Mouse (Mus musculus) kidney, embryonic 14.5 days (tissue): ENCODE results near the gene Acp4. TPM values are rescaled to one million over a fixed set of nuclear protein-coding genes. Genes with fewer than 3 reads are reported as not detected.
A peak's percentile ranks its signal among the peaks of the same experiment; 100 is the strongest.
"Not testable (repeated sequence)": the region's sequence is repeated elsewhere in the genome, so short reads cannot be mapped to it uniquely, and the experiment has no call there.

Source experiments
- ATAC-seq: fragments of 200-750 bp; cut with Nextera tagmentation; 2 replicates; pipeline ENCODE4 v1.8.0; 2017; ENCODE audit warnings: moderate number of reproducible peaks, mild to moderate bottlenecking, moderate TSS enrichment, moderate library complexity; ENCODE audit not compliant: low FRiP score, low TSS enrichment
- H3K27ac ChIP-seq: fragments of 300-500 bp; sonication (generic); 2 replicates; pipeline ENCODE4 v1.5.1; 2014; ENCODE audit warnings: low read depth, mild to moderate bottlenecking, low read length, moderate library complexity, mixed read lengths
- H3K27me3 ChIP-seq: fragments of 300-500 bp; sonication (generic); 2 replicates; pipeline ENCODE4 v1.6.1; 2014; ENCODE audit warnings: mild to moderate bottlenecking, low read length; ENCODE audit not compliant: control insufficient read depth, insufficient read depth
- H3K36me3 ChIP-seq: fragments of 300-500 bp; sonication (generic); 2 replicates; pipeline ENCODE4 v1.6.1; 2014; ENCODE audit warnings: low read length, mixed read lengths; ENCODE audit not compliant: control insufficient read depth, insufficient read depth
- H3K4me1 ChIP-seq: fragments of 300-500 bp; sonication (generic); 2 replicates; pipeline ENCODE4 v1.6.1; 2014; ENCODE audit warnings: low read length, mixed read lengths; ENCODE audit not compliant: control insufficient read depth, insufficient read depth
- H3K4me2 ChIP-seq: fragments of 300-500 bp; sonication (generic); replicated peaks from 2 replicates; pipeline ENCODE4 v1.6.1; 2014; ENCODE audit warnings: low read depth, mild to moderate bottlenecking, low read length
- H3K4me3 ChIP-seq: fragments of 300-500 bp; sonication (generic); 2 replicates; pipeline ENCODE4 v1.5.1; 2014; ENCODE audit warnings: mild to moderate bottlenecking, low read length
- H3K9ac ChIP-seq: fragments of 300-500 bp; sonication (generic); 2 replicates; pipeline ENCODE4 v1.6.1; 2014; ENCODE audit warnings: low read depth, mild to moderate bottlenecking, low read length, moderate library complexity
- H3K9me3 ChIP-seq: fragments of 300-500 bp; sonication (generic); 2 replicates; pipeline ENCODE4 v1.6.1; 2016; ENCODE audit warnings: low read length; ENCODE audit not compliant: control insufficient read depth
- WGBS: fragments of 180-500 bp; shearing (Covaris S2); extraction: QIAGEN DNeasy Blood & Tissue Kit; methylation state at CpG from one replicate; pipeline ENCODE4 v1.1.7; 2014; 5-methylcytosine and 5-hydroxymethylcytosine counted together
- polyA plus RNA-seq: library from polyadenylated mRNA; unstranded; fragments of >200 nt; fragmentation: Nextera tagmentation; extraction: Ambion mirVana; gene quantifications from 2 replicates; pipeline ENCODE4 v1.2.1, GENCODE M21; 2014

Gene Acp4
- not detected in 2 replicates for polyA plus RNA-seq

- peaks cover 17% of the 10 kb centered on the region for H3K36me3 ChIP-seq
- no peak within 1 kb of the TSS for H3K4me3 ChIP-seq
- no peak within 1 kb of the TSS for H3K4me2 ChIP-seq
- no peak for ATAC-seq
- H3K9ac ChIP-seq = no peak within 1 kb of the TSS
- H3K27ac ChIP-seq = no peak within 1 kb of the TSS
- 0 out of 2 replicates have a peak, but pooled peaks cover 2% of the 10 kb centered on the region for H3K4me1 ChIP-seq
- no peaks in the 10 kb centered on the region; the same call in 1 of the 2 replicates for H3K27me3 ChIP-seq
- H3K9me3 ChIP-seq = no peaks in the 10 kb centered on the region
- WGBS = 81% methylated on average over 4 of the region's 4 CpGs
Observed at GRCm38 (mm10) chr7:44257278-44257677, at the start of gene Acp4. TSS of gene Acp4 (minus strand) at chr7:44257378.

- Histone ChIP-seq H3K27me3 (peaks cover 11% of the 10 kb centered on the region), H3K9ac (peak within 1 kb of the TSS; percentile 23; the same call in 1 of the 2 replicates), H3K27ac (peak within 1 kb of the TSS; percentile 17; the same call in 1 of the 2 replicates), H3K36me3 (no peaks in the 10 kb centered on the region), H3K9me3 (no peaks in the 10 kb centered on the region), H3K4me3 (peak within 1 kb of the TSS; percentile 46), H3K4me1 (peaks cover 34% of the 10 kb centered on the region), H3K4me2 (peak within 1 kb of the TSS; percentile 70)
- WGBS = 60% methylated on average over 6 of the region's 6 CpGs
- no peak for ATAC-seq
Observed at GRCm38 (mm10) chr7:44306516-44307240, 49.5 kb upstream of the Acp4 start, which contains the start of gene Clec11a. TSS of gene Clec11a (minus strand) at chr7:44306902.

DNA sequence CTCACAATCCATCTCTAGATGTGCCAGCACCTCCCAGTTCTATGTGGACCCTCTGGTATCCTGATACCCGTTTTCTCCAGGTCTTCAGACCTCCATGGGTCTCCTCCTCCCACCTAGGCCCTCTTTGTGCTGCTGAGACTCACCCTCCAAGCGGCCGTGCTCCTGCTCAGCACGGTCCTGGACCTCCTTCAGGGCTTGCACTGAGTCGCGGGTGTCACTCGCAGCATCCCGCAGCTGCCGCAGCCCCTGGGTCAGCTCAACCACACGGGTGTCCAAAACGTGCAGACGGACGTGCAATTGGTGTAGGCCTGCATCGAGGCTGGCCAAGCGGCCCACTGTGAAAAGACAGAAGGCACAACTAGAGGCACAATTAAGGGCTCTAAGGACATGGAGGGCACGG is 48.5 kb upstream of the Acp4 start:
- Histone ChIP-seq H3K4me1 (peaks cover 24% of the 10 kb centered on the region), H3K4me3 (peak overlapping the region; percentile 46), H3K27me3 (peaks cover 6% of the 10 kb centered on the region), H3K36me3 (no peaks in the 10 kb centered on the region), H3K9me3 (no peaks in the 10 kb centered on the region), H3K27ac (peak overlapping the region; percentile 7; the same call in 1 of the 2 replicates), H3K4me2 (peak overlapping the region; percentile 70), H3K9ac (peak overlapping the region; percentile 23; the same call in 1 of the 2 replicates)
- 12% methylated on average over 16 of the region's 16 CpGs for WGBS
- ATAC-seq = no peak

DNA sequence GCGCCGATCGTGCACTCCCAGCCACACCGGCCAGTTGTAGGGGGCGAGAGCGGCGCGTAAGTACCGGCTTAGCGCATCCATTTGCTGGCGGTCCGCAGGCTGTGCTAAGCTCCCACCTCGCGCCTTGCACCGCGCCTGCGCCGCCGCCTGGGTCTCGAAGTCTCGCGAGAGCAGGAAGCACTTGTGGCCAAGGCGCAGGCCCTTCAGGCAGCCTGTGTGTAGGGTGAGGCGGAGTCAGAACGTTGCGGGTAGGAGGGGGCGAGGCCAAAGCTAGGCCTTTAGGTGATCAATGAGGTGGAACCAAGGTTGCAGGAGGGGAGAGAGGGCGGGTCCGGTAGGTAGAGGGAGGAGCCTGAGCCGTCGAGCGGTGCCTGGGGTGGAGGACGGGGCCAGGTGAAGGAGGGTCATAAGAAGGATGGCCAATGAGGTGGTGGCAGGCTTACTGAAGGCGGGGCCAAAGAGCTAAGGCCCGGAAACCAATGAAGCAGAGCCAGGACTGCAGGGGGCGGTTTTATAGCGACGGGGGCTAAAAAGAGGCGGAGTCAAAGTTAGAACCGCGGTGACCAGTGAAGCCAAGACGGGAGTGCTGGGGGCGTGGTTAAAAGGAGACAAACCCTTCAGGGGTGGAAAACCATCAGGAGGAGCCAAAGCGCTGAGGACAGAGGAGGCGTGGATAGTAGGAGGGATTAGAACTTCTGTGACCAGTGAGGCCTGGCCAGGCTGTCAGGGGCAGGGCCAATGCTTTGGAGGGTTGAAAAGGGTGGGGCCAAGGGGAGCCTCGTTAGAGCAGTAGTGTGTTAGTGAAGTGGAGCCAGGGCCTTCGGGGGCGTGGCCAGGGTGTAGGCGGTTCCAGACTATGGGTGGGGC is 47.8 kb upstream of the Acp4 start:
- no peaks in the 10 kb centered on the region for H3K9me3 ChIP-seq
- peak; percentile 95 for ATAC-seq
- H3K9ac ChIP-seq = peak overlapping the region; percentile 78
- H3K4me1 ChIP-seq = peaks cover 19% of the 10 kb centered on the region
- peak overlapping the region; percentile 70 for H3K4me2 ChIP-seq
- H3K36me3 ChIP-seq = no peaks in the 10 kb centered on the region
- under 1% methylated on average over 49 of the region's 49 CpGs for WGBS
- H3K4me3 ChIP-seq = peak overlapping the region; percentile 46
- 0 out of 2 replicates have a peak, but pooled peaks cover under 1% of the 10 kb centered on the region for H3K27me3 ChIP-seq
- peak overlapping the region; percentile 73 for H3K27ac ChIP-seq

GRCm38 (mm10) chr7:44304463-44304774 is 47.2 kb upstream of the Acp4 start:
- ATAC-seq = peak; percentile 7; the same call in 1 of the 2 replicates
- WGBS = 0% methylated on average over 25 of the region's 25 CpGs

DNA sequence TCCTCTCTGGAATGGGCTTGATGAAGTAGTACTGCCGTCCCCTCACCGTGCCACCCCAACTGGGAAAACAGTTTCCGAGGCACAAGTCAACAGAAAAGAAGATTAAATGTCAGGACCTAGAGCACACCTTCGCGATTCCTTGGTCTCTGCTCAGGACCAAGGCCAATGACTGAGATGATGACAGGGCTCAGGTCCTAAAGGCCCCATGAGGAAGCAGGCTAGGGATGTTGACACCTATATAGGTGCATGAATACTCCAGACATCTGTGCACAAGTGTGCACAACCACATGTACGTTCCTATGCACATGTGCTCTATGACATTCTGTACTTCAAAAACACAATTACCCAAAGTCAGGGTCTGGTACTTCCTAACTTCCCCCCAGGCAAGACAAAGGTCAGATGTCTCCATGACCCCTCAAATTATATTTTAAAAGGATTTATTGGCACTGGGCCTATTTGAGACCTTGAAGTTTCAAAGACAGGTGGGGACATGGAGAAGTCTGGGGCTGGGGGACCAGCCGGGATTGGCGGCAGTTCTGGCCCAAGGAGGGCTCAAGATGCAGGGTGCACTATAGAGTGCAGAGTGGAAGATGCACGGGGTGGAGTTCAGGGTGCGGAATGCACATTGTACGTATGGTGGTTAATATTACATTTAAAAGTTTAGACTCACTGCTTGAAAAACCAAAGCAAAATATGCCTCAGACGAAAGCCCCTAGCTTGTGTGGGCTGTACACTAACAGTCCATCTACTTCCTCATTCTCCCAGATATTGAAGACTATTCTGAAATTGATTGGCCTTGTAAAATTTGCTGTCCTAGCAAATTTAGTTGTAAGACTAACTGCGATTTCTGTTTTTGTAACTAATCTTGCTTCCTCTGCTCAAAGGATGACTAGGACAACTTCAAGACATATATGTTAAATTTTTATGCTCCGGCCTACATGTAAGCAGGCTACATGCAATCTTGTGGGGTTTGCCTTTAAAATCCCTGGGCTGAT is 46.5 kb upstream of the Acp4 start:
- 84% methylated on average over 14 of the region's 14 CpGs for WGBS

More at GRCm38 (mm10) chr7:44304463-44304774, 47.2 kb upstream of the Acp4 start:
- Histone ChIP-seq H3K4me2 (peak overlapping the region; percentile 70), H3K36me3 (no peaks in the 10 kb centered on the region), H3K27me3 (0 out of 2 replicates have a peak, but pooled peaks cover 4% of the 10 kb centered on the region), H3K4me3 (peak overlapping the region; percentile 46), H3K4me1 (peaks cover 19% of the 10 kb centered on the region), H3K27ac (peak overlapping the region; percentile 73), H3K9ac (peak overlapping the region; percentile 78), H3K9me3 (no peaks in the 10 kb centered on the region)

GRCm38 (mm10) chr7:44297501-44297900 is 40.3 kb upstream of the Acp4 start:
- not testable (repeated sequence) for H3K27ac ChIP-seq, H3K27me3 ChIP-seq, H3K4me3 ChIP-seq, H3K36me3 ChIP-seq, H3K9me3 ChIP-seq, H3K4me2 ChIP-seq, ATAC-seq, H3K4me1 ChIP-seq, H3K9ac ChIP-seq
- WGBS = 84% methylated on average over 2 of the region's 2 CpGs

More for the DNA sequence above, 46.5 kb upstream of the Acp4 start:
- no peak for ATAC-seq
- Histone ChIP-seq H3K4me2 (peak overlapping the region; percentile 70), H3K4me3 (peak overlapping the region; percentile 46), H3K27ac (peak overlapping the region; percentile 73; the same call in 1 of the 2 replicates), H3K9ac (peak overlapping the region; percentile 78), H3K27me3 (0 out of 2 replicates have a peak, but pooled peaks cover 4% of the 10 kb centered on the region), H3K4me1 (peaks cover 19% of the 10 kb centered on the region), H3K9me3 (no peaks in the 10 kb centered on the region), H3K36me3 (no peaks in the 10 kb centered on the region)

DNA sequence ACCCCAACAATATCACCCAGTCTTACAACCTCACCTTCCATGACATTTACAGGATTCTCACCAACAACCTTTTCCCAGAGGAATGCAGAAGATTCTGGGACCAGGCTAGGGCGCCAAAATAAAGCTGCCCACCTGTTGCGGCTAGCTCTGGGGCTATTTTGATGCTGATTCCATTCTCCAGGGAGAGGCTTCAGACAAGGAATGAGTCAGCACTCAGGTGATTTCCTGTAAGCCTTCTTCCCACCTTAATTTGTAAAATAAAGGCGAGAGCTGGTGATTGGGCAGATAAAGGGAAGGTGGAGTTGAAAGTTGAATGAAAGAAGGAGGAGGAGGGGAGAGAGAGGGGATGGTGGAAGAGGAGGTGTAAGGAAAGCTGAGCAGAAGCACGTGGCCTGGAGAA is 34.2 kb upstream of the Acp4 start:
- no peak overlapping the region for H3K27ac ChIP-seq
- no peaks in the 10 kb centered on the region for H3K36me3 ChIP-seq
- H3K9me3 ChIP-seq = no peaks in the 10 kb centered on the region
- no peak overlapping the region for H3K9ac ChIP-seq
- H3K27me3 ChIP-seq = no peaks in the 10 kb centered on the region
- H3K4me3 ChIP-seq = no peak overlapping the region
- H3K4me1 ChIP-seq = no peaks in the 10 kb centered on the region
- 53% methylated on average over 4 of the region's 4 CpGs for WGBS
- no peak overlapping the region for H3K4me2 ChIP-seq
- ATAC-seq = no peak
